Mouse (Mus musculus): Measurements from ENCODE around the gene Slc5a4a.

Slc5a4a gene

DNA sequence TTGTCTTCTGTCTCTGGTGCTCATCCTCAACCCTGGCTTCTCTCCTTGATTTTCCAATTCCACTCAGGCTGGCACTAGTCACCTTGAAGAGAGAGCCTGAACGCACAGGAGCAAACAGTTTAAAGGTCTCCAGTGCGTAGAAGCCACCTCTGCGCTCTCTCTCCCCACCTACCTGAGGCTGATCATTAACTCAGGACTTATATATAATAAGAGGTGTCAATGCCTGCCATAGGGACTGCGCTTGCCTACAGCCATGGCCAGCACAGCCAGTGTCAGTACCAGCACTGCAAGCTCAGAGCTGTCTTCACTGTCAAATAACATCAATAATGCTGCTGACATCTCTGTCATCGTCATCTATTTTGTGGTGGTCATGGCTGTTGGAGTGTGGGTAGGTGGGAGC is at the start of gene Slc5a4a:
Slc5a4a (plus strand) TSS at position 174 of the 400 bp plus-strand sequence.
- DNase-seq, result no peak

DNA sequence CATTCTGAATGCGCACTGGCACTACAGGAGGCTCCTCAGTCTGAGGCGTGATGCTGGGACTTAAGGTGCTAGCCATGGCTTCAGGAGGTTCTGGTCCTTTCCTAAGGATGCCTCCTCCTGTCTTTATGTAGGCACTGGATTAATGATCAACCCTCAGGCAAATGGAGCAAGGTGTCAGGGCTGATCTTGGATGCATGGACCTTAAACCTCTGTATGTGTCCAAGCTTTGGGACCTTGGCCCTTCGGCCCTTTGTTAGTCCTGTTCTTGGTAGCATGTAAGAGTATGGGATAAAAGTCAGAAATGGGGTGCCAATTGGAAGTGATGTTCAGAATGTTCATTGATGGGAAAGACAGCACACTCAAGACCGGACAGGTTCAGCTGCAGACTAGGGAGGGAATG is 36.4 kb upstream of the Slc5a4a start, which contains the start of gene Slc5a4b:
Slc5a4b (minus strand) TSS at position 101 of the 400 bp plus-strand sequence.
- no peak for DNase-seq

DNA sequence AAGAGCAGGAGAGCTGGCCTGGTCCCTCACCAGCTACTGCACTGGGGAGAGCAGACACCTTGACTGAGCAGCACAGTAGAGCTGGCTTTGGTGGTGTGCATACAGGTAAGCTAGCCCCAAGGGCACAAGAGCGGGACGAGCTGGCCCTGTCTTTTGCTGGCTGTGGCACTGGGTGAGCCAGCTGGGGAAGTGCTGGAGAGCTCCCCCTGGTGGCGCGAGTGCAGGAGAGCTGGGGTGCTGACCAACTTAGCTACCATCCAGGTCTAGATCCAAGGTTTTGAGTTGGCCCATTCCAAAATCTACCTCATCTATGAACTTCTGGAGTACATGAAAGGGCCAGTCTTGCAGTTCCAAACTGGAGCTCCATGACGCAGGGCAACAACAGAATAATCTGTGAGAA is 29.3 kb upstream of the Slc5a4a start:
- peak; percentile 34 for DNase-seq

DNA sequence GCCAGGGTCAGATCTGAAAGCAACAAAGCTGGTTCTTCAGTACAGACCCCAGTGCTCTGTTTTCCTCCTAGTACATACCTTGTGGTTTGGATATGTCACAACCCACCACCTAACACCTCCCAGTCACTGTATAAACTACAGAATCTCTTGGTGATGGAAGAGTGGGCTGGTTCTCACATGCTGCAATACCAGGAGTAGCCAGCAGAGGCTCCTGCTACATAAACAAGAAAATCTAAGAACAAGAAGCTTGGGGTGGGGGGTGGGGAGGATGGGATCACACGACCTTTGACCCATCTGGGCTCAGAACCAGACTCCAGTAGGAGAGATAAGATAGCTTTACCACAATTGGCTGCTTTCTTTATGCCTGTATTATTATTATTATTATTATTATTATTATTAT is 28.5 kb upstream of the Slc5a4a start:
- peak; percentile 33 for DNase-seq

DNA sequence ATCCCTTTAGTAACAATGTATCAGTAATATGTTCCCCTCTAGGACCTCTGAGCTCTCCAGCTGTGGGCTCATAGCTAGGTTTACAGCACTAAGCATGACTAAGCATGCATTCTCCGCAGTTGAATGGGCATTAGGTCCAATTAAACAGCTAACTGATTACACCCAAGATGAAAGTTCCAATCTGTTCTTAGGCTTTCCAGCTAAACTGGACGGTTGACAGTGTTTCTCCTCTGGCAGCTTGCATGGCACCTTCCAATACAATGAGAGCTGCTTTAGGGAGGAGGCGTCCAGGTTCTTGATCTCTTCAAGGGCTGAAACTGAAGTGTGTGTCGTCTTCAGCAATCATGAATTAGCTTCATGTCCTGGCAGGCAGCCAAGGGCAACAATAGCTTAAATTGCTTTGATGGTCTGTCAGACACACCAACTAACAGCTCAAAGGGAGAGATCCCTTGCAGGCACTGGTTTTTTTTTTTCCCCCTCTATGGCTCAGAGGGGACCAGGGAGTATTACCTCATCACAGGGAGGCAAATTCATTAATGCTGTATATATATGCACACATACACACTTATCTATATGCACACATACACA is 27.0 kb upstream of the Slc5a4a start:
- DNase-seq, result no peak

DNA sequence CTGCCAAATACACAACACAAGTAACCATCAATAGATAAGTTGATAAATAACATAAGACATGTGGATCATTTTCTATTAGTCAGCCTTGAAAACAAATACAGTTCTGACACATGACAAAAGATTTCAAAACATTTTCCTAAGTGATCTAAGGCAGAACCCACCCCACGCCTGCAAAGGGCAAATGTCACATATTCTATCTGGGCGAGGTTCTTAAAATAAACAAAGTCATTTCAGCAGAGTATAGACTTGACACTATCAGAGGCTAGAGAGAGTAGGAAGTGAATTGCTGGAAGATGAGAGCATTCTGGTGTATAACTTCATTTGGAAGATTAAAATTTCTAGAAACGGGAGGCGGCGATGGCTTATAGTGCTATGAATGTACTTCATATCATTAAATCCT is 25.8 kb upstream of the Slc5a4a start:
- DNase-seq, result no peak

DNA sequence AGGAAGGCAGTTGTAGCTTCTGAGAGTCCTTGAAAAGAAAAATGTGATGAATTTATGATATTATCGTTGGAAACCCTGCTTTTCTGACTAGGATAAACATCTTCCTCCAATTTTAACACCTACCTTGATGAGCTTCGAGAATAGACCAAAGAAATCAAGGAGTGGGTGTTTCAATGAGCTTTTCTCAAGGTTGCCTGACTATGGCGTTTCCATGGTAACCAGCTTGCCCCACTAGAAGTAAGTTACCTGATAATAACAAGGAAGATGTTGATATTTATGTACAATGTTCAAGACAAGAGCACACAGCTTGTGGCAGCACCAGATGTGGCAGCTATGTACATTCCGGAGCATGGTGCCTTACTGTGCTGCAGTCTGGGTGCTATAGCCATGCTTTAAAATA is 14.7 kb upstream of the Slc5a4a start:
- DNase-seq, result no peak

DNA sequence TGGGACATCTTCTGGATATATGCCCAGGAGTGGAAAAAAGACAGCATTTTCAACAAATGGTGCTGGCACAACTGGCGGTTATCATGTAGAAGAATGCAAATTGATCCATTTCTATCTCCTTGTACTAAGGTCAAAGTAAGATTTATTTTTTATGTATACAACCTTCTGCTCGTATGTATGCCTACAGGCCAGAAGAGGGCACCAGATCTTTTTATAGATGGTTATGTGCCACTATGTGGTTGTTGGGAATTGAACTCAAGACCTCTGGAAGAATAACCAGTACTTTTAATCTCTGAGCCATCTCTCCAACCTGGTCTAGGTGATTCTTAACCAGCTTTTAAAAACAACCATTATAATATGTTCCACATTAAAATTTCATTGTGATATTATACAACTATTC is 10.9 kb upstream of the Slc5a4a start:
- no peak for DNase-seq

DNA sequence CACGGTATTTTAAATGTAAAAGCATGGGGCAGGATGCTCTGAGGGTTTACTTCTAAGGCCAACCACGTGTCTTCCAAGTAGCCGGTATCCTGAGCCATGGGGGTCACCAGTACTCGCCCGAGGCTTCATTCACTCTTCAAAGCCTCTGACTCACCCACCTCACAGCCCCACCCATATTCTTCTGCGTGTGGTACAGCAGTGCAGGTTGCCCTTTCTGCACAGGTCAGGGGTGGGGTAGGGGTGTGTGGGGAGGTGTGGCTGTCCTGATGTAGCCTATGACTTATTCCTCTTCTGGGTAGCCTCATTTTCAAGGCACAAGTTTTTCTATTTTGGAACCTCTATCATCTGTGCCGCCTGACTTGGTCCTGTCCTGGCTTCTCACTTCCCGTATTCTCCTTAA is 405 bp upstream of the Slc5a4a start:
- DNase-seq, result no peak

DNA sequence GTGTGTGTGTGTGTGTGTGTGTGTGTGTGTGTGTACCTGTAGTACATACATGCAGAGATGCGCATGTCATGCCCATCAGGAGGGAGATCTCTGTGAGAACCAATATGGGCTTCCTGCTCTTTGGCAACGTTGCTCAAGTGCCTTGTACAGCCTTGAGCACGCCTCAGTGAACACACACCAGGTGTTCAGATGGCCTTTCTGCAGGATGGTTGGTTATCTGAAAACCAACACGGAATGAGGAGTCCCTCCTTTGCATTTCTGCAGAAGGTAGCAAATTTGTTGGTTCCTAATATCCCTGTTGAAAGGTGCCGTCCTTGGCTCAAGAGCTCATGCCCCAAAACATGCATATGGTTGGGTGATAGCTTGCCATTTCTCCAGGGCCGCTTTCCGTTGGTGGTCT is 8.7 kb downstream of the Slc5a4a start:
- no peak for DNase-seq

DNA sequence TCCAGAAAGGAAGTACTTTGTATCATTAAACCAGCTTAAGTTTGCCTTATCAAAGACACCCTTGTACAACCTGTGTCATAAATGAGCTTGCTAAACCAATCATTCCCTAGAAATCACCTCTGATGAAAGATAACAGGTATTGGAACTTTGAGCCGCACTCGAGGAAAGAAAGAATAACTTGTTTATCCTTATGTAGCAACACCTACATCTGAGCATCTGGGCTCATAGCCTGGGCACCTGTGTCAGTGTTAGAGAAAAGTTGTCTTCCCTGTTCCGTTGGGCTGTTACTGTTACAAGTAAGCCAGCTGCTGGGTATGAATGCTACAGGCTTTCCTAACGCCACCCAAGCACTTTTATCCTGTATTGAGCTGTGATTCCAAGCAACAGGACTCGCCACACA is 10.3 kb downstream of the Slc5a4a start:
- DNase-seq, result no peak

DNA sequence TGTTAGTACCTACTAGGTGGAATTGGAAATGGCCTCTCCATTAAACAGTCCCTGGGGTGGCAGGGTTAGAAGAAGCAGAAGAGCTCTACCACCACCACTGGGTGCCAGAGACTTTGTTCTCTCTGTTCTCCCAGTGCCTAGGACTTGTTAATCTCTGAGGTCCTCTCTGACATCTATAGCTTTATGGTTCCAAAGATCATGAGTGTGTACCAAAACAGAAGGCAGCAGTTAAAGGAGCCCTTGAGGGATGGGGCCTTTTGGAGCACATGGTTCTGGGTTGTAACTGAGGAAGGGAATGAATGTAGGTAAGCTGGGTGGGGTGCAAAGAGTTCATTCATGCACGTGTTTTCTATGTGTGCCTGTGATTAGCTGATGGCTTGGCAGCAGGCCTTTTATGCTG is 10.8 kb downstream of the Slc5a4a start:
- no peak for DNase-seq

DNA sequence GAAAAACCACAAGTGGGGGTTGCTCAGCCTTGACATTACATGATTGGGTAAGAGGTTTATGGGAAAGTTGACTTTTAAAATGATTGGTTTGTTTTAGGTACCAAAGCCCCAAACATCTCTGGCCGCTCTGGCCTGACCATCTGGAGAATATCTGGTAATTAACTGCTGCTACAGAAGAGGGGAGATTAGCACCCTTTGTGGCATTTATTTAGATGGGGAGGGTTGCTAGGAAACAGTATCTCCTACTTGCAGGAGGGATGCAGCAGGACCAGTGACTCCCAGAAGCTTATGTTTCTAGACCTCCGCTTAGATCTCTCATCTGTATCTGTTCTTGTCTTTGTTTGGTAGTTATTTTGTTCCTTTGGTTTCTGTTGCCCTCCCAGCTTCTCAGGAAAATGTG is 27.6 kb downstream of the Slc5a4a start:
- no peak for DNase-seq

DNA sequence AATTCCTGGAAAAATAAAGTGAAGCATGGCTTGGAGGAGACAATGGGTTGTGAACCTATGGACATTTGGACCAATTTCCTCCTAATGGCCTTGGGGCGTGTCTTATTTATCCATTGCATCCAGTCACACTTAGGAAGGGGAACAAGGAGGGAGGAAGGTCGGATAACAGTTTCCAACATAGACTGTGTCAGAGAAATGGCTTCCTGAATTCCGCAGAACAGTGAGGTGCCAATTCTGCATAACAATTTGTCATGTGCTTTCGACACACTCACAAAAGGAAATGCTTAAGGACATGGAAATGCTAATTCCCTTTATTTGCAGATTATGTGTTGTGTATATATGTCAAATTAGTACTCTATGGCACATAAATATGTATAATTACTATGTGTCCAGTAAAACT is 38.0 kb downstream of the Slc5a4a start:
- DNase-seq, result no peak

DNA sequence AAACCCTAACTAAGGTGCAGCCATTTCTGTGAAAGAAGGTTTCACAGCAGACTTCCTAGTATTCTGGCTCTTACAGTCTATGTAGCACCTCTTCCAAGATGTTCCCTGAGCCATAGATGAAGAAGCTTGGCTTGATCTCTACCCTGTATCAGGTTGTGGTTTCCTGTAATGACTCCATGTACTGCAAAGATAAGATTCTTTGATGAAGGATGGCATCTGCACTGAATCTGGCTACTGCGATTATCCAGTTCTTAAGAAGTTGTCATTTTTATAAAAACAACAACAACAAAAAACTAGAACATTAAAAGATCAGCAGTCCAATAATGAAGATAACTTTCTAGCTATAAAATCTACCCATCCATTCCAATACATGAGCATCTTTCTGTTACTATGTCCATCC is 40.8 kb downstream of the Slc5a4a start:
- no peak for DNase-seq

DNA sequence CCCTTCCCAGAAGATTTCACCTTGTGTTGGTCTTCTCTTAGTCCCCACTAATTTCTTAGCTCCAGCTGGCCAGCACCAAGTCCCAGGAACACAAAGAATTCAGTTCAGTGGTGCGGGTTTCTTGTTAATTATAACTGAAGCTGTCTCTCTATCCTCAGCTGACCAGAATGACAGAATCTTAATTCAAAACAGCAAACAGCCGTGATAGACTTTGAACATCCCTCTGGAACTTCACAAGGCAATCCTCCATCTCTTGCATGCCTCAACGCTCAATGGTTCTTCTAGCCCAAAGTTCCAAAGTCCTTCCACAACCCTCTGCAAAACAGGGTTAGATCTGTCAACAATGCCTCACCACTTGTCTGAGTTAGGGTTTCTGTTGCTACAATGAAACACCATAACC is 54.2 kb downstream of the Slc5a4a start:
- no peak for DNase-seq

DNA sequence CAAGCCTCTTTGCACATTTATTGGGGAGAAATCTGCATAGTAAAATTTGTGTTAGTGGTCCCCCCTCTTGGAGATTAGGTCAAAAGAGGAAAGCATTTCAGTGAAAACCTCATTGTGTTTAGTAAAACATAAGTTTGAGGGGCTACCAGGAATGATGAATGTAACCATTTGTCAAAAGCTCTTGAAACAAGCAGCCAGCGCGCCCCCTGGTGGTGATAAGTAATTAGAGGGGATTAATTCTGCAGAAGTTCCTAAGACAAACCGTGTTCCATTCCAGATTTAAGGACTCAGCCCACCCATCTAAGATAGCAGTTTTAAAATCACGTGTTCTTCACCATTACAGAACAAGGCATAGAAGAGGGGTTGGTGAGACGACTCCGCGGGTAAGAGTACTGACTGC is 54.7 kb downstream of the Slc5a4a start:
- peak; percentile 96 for DNase-seq

DNA sequence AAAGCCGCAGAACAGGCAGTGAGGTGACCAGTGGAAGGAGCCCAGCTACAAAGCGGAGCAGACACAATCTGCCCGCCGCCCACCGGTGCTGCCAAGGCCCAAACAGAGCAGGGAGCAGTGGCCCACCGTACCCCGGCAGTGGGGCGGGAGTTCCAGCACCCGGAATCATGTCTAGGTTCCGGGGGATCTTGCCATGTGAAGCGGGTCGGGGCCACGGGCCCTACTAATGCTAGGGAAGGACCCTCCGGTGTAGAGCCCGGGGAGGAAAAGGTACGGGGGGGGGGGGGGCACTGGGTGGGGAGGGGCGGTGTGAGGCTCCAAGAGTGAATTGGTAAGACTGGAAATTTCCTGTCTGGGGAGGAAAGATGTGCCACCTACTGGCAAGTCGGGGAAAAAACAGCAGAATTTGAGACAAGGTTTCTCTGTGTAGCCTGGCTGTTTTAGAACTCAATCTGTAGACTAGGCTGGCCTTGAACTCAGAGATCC is 56.6 kb downstream of the Slc5a4a start:
- DNase-seq, result peak; percentile 38

DNA sequence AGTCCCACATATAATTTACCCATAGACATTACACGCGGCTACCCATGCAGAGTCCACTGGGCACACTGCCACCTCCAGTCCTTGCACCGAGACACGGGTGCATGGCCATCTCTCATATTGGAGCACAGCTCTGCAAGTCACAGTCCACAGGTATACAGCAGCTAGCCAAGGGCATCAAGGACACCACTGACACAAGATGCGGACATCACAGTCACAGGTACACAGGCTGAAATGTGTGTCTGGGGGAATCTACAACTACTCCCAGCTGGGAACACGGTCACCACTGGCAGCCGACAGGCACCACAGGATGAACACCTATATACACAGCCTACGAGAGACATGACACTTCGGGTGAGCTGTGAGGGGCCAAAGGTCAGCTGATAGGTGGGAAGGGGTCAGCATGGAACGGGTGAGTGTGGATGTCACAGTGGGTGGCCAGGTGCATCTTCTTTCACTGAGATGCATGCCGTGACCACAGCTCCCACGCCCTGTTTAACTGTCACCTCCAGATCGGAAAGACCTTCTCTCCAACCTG is 60.1 kb downstream of the Slc5a4a start:
- no peak for DNase-seq

DNA sequence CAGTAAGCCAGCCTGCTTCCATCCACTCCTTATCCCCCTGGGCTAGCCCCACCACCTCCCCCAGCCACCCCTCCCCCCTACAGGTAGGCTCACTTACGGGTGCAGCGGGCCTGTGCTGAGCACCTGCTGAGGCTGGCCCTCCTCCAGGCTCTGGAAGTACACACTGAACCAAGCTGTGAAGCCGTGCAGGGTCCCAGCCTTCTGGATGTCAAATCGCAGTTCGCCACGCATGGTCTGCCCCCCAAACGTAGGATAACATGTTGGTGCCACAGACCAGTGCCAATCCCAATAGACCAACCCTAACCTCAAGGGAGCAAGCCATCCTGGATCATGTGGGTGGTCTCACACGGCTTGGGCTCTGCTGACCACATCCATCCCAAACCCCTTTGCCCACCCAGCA is 62.0 kb downstream of the Slc5a4a start:
- no peak for DNase-seq

DNA sequence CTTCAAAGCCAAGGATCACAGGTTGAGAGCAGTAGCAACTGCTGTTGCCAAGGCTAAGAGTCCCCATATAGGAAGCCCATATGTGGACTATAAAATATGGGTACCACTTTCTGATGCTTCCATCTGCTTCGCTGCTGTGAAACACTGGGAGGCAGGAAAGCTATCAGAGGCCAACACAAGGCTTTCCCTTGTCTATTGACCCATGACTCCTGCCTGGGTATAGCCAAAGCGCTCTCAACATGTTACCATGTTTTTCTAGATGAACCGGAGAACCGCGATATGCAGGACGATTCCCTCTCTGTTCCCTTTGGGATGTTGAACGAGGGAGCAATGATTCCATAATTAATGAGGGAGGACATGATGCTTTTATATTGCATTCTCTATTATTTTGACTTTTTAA is 63.6 kb downstream of the Slc5a4a start:
- no peak for DNase-seq

DNA sequence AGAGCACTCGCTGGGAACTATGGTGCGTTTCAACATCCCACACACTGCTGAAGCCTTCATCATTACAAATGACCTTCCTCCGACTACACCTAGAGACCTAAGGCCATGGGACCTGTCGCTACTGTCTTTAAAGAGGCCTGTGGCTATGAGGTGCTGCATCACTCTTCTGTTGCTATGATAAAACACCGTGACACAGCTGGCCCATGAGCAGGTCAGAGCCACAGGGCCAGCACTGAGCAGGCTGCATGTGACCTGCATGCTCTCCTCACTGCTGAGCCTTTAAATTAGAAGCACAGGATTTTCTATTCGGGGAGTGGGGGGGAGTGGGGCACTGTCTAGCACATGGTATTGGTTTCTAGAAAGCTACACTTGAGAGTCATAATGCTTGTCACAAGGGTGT is 64.9 kb downstream of the Slc5a4a start:
- no peak for DNase-seq

DNA sequence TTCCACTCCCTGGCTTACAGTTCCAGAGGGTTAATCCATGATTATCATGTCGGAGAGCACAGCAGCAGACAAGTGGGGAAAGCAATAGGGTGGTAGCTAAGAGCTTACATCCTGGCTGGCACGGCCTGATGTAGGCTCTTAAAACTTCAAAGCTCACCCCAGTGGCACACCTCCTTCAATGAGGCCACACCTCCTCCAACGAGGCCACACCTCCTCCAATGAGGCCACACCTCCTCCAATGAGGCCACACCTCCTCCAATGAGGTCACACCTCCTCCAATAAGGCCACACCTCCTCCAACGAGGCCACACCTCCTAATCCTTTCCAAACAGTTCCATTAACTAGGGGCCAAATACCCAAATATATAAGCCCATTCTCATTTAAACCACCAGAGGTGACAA is 66.9 kb downstream of the Slc5a4a start:
- DNase-seq, result no peak

DNA sequence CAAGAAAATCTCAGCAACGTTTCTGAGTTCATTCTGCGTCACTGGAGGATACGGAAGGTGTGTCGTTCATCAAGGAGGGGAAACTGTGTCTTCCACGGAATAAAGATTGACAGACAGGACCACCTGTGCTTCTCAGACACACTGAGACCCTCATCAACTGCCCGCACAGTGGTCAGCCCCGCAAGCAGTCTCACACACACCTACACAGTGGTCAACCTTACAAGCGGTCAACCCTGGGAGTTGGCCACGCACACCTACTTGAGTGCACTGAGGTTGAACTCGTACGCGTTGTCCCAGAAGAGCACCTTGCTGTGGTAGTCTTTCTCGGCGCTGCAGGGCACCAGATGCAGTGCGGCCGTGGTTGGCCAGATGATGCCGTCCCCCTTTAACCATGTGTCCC is 69.8 kb downstream of the Slc5a4a start:
- no peak for DNase-seq

DNA sequence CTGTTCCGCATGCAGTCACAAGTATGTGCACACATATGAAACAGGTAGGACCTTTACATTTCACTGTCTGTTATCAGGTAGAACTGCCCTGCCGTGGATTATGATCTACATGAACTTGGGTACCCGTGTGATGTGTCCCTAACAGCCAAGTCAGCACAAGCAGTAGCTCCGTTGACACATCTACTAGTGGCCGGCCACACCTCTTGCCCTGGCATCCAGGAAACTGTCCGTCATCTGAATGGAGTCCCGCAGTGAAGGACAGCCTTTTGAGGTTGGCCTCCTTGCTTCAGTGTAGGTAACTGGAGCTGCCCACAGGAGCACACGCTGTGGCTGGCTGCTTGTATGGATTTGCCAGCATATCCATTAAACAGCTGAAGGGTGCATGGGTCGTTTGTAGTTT is 71.0 kb downstream of the Slc5a4a start:
- DNase-seq, result no peak
